Mouse (Mus musculus) thymus, adult 2 months (tissue): Measurements from ENCODE around the gene Arhgap11a. TPM values are rescaled to one million over a fixed set of nuclear protein-coding genes. Genes with fewer than 3 reads are reported as not detected.

ENCODE experiments used
- DNase-seq: peaks from one replicate; pipeline ENCODE4 v3.0.0; 2021
- H3K27ac ChIP-seq: fragments of 200-500 bp; 2 replicates; pipeline ENCODE4 v1.5.1; 2012; ENCODE audit warnings: low read length, control low read depth; ENCODE audit not compliant: control insufficient read depth, insufficient read depth
- H3K27me3 ChIP-seq: fragments of 200-500 bp; 2 replicates; pipeline ENCODE4 v1.6.1; 2012; ENCODE audit warnings: mild to moderate bottlenecking, low read length, moderate library complexity, mixed read lengths; ENCODE audit not compliant: control insufficient read depth, insufficient read depth
- H3K36me3 ChIP-seq: fragments of 200-500 bp; 2 replicates; pipeline ENCODE4 v1.6.1; 2012; ENCODE audit warnings: mild to moderate bottlenecking, low read length, moderate library complexity; ENCODE audit not compliant: control insufficient read depth, insufficient read depth
- H3K4me1 ChIP-seq: fragments of 200-500 bp; replicated peaks from 2 replicates; pipeline ENCODE4 v1.6.1; 2012; ENCODE audit warnings: low read length; ENCODE audit not compliant: control insufficient read depth, insufficient read depth
- H3K4me3 ChIP-seq: fragments of 200-500 bp; 2 replicates; pipeline ENCODE4 v1.5.1; 2012; ENCODE audit warnings: mild to moderate bottlenecking, low read length, control low read depth, moderate library complexity; ENCODE audit not compliant: control insufficient read depth, insufficient read depth
- CTCF ChIP-seq: fragments of 200-500 bp; IDR thresholded peaks from 2 replicates; pipeline ENCODE4 v1.5.1; 2012; ENCODE audit warnings: mild to moderate bottlenecking, control low read depth, low read length, moderate library complexity, borderline replicate concordance; ENCODE audit not compliant: control insufficient read depth, poor library complexity, insufficient read depth; ENCODE audit errors: extremely low read depth
- POLR2A ChIP-seq: fragments of 200-500 bp; IDR thresholded peaks from 2 replicates; pipeline ENCODE4 v1.6.1; 2012; ENCODE audit warnings: mild to moderate bottlenecking, low read length, control low read depth, moderate library complexity; ENCODE audit not compliant: control insufficient read depth, poor library complexity, insufficient read depth; ENCODE audit errors: extremely low read depth
- WGBS: fragments of 180-500 bp; shearing (Covaris S2); methylation state at CpG from one replicate; pipeline ENCODE4 v1.1.7; 2018; 5-methylcytosine and 5-hydroxymethylcytosine counted together
- polyA plus RNA-seq: library from polyadenylated mRNA; depleted of rRNA; stranded (reverse); fragments of >200 nt; gene quantifications from 2 replicates; pipeline ENCODE4 v1.2.3, GENCODE M21; 2012; rRNA removed

Arhgap11a gene
- polyA plus RNA-seq, 1 experiment = 7.5 TPM

DNA sequence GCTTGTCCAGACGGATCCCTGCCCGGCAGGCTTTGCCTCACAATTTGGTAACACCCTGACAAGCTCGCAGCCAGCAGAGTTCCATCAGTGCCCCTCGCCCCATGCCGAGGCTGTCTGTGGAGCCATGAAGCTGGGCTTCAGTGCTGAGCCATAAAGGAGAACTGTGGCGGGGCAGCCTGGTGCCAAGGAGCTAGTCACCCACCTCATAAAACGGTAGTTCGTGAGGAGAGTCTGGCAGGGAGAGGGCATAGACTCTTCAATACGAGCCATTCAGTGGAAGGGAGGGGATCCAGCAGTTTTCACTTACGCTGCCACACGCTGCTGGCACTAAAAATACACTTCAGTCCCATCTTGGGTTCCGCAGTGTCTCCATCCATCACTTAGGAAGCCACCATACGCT is 49.9 kb downstream of the Arhgap11a start:
- Histone ChIP-seq H3K27ac (no peak overlapping the region), H3K4me1 (no peaks in the 10 kb centered on the region), H3K27me3 (no peaks in the 10 kb centered on the region), H3K36me3 (no peaks in the 10 kb centered on the region), H3K4me3 (no peak overlapping the region)
- 84% methylated on average over 13 of the region's 13 CpGs for WGBS
- no peak for DNase-seq
- TF ChIP-seq CTCF (no peak), POLR2A (no peak)

DNA sequence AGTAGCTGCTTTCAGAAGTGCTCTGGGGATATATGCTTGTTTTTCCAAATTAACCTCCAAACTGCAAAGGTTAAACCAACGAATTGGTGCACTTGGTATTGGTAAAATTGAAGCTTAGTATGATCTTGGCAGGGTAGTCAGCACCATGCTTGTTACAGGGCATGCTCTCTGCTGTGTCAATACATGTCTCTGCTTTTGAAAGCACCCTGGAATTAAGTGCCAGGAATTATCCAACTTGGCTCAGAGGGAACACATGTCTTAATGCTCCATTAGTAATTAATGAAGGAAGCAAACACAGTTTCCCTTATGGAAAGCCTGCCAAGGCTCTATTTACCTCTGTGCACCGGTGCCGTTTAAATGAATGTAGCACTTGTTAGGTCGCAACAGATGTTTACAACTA is 53.3 kb downstream of the Arhgap11a start:
- 79% methylated on average over 4 of the region's 4 CpGs for WGBS
- H3K4me3 ChIP-seq = no peak overlapping the region
- no peaks in the 10 kb centered on the region for H3K4me1 ChIP-seq
- TF ChIP-seq CTCF (no peak), POLR2A (no peak)
- no peak for DNase-seq
- no peaks in the 10 kb centered on the region for H3K36me3 ChIP-seq
- H3K27me3 ChIP-seq = no peaks in the 10 kb centered on the region
- no peak overlapping the region for H3K27ac ChIP-seq

DNA sequence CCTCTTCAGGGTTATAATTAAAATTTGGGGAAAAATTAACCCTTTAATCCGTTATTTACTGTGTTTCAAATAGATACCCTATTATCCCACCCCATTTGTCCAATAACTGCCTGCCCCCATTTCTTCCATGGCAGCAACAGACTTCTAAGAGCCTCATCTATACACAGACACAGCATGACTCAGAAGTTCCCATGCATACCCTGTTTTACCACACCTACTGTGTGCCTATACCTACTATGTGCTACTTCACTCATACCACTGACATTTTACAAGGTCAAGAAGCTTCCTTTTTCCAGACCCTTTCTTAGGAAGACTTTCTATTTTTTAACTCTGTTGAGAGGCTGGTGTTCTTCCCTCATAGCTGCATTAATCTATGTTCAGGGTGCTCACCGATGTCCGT is 54.9 kb downstream of the Arhgap11a start:
- DNase-seq = no peak
- 89% methylated on average over 3 of the region's 3 CpGs for WGBS
- Histone ChIP-seq H3K4me3 (no peak overlapping the region), H3K27me3 (no peaks in the 10 kb centered on the region), H3K27ac (no peak overlapping the region), H3K4me1 (no peaks in the 10 kb centered on the region), H3K36me3 (no peaks in the 10 kb centered on the region)
- TF ChIP-seq POLR2A (no peak), CTCF (no peak)

DNA sequence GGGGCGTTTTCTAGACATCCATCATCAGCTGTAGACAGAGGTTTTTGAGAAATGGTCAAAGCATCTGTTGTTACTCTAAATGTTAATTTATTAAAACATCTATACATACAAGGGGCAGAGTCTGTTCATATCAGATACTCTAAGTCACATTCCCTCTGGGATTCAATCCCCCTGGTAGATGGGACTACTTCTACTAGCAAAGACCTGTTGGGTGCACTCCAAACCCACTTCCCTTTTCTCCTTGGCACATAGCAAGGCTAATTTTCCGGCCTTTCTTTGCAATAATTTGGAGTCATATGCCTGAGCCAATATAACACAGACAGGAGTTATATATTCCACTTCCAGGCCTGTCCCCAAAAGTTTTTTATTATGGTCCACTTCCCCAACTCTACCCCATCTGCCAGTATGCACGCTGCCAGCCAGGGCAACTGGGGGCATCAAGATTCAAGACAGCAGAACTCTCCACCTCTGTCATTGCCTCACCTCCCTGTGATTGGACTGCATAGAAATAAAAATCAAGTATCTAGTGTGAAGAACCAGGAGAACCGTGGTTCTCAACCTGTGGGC is 59.6 kb downstream of the Arhgap11a start:
- H3K4me3 ChIP-seq = no peak overlapping the region
- 82% methylated on average over 4 of the region's 4 CpGs for WGBS
- H3K27ac ChIP-seq = no peak overlapping the region
- H3K27me3 ChIP-seq = no peaks in the 10 kb centered on the region
- H3K4me1 ChIP-seq = no peaks in the 10 kb centered on the region
- H3K36me3 ChIP-seq = no peaks in the 10 kb centered on the region
- no peak for TF ChIP-seq POLR2A
- TF ChIP-seq CTCF = no peak
- no peak for DNase-seq

DNA sequence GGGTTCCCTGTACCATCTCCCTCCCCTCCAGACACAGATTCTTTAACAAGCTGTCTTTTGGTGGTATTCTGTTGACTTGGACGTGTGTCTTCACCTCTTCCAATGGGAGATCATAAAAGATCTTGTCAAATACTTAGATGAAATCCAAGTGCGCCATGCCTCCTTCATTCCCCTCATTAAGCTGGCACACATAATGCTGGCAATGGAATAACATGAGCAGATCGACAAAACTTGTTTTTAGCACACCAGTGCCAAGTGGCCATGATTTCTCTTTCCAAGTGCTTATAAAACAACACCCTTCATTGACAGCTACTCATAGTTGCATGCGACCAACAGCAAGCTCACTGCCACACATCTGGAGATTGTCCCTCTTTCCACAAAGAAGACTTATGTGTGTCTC is 60.6 kb downstream of the Arhgap11a start:
- H3K27ac ChIP-seq = no peak overlapping the region
- DNase-seq = no peak
- no peaks in the 10 kb centered on the region for H3K4me1 ChIP-seq
- no peaks in the 10 kb centered on the region for H3K36me3 ChIP-seq
- H3K27me3 ChIP-seq = no peaks in the 10 kb centered on the region
- WGBS = 93% methylated on average over 4 of the region's 4 CpGs
- TF ChIP-seq CTCF (no peak), POLR2A (no peak)
- H3K4me3 ChIP-seq = no peak overlapping the region

DNA sequence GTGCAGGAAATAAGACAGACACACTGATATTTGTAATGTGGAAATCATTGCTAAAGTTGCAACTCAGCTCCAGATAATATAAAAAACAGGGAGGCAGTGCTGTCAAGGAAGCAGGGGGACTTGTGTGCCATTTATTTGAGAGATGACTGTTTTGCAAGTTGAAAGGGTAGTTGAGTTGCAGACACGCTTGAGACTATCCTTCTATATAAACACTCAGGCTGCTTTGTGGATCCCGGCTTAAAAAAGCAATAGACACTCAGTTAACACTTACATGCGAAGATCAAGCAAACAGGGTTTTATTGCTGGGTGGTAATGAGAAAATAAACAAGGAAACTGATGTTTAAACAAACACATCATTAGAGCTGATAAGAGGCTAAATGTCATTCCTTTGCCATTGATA is 63.6 kb downstream of the Arhgap11a start:
- Histone ChIP-seq H3K27me3 (no peaks in the 10 kb centered on the region), H3K4me1 (no peaks in the 10 kb centered on the region), H3K27ac (no peak overlapping the region), H3K36me3 (no peaks in the 10 kb centered on the region), H3K4me3 (no peak overlapping the region)
- DNase-seq = no peak
- WGBS = 84% methylated on average over 3 of the region's 3 CpGs
- TF ChIP-seq POLR2A (no peak), CTCF (no peak)

DNA sequence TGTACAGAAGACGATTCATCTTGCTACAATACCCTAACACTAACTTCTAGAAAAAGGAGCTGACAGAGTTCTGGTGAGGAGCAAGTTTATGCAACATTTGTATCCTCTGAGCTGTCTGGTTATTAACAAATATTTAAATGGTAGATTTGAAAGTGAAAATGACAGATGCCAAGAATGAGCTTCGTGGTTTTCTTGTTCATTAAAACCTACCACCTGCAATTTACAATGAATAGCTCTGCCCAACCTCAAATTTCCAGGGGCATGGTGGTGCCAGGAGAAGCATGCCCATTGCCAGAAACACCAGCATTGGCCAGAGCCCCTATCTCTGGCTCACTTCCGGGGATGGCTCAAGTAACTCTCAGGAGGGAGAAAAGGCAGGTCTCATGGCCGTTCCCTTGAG is 66.9 kb downstream of the Arhgap11a start:
- DNase-seq = no peak
- H3K4me3 ChIP-seq = no peak overlapping the region
- TF ChIP-seq CTCF (no peak), POLR2A (no peak)
- no peaks in the 10 kb centered on the region for H3K27me3 ChIP-seq
- H3K36me3 ChIP-seq = no peaks in the 10 kb centered on the region
- 81% methylated on average over 4 of the region's 4 CpGs for WGBS
- no peak overlapping the region for H3K27ac ChIP-seq
- H3K4me1 ChIP-seq = no peaks in the 10 kb centered on the region

Other genes starting within 250 kb of the Arhgap11a start
- gene Grem1, start 90.0 kb downstream of the Arhgap11a start, polyA plus RNA-seq = 0.56 and 0.59 TPM in 2 replicates
- 2.3 TPM in 2 replicates for gene Scg5, start 19.5 kb downstream of the Arhgap11a start, polyA plus RNA-seq
- 0.04 and 0.06 TPM in 2 replicates for gene Gjd2, start 165.0 kb upstream of the Arhgap11a start, polyA plus RNA-seq
- gene Actc1, start 204.9 kb upstream of the Arhgap11a start, polyA plus RNA-seq = 68.8 and 728 TPM in 2 replicates